Mouse (Mus musculus): ENCODE data around the gene Gnaq. TPM values are rescaled to one million over a fixed set of nuclear protein-coding genes. Genes with fewer than 3 reads are reported as not detected.

Gnaq gene
- polyA plus RNA-seq, 1 experiment from 2014 or later = 5.3 TPM

GRCm38 (mm10) chr19:16285051-16286028 lies 152.7 kb downstream of the Gnaq start:
- H3K4me1 ChIP-seq (ENCODE audit: insufficient read depth) = no peaks in the 10 kb centered on the region
- H3K27me3 ChIP-seq (ENCODE audit: insufficient read depth, low read length) = no peaks in the 10 kb centered on the region
- H3K27ac ChIP-seq (ENCODE audit: low read depth) = 0 out of 2 replicates have a peak overlapping the region, but pooled peaks have one; percentile 29
- TF ChIP-seq EP300 (IDR thresholded peaks at IDR 0.05; ENCODE audit: low read depth) (no peak), CTCF (IDR thresholded peaks at IDR 0.05; ENCODE audit: low read depth) (no peak)
- no peaks in the 10 kb centered on the region for H3K36me3 ChIP-seq (replicated peaks; ENCODE audit: insufficient read depth, low read length)
- ATAC-seq = no peak
- H3K4me2 ChIP-seq (ENCODE audit: low read depth, low read length) = no peak overlapping the region
- H3K9ac ChIP-seq (replicated peaks) = no peak overlapping the region
- no peaks in the 10 kb centered on the region for H3K9me3 ChIP-seq (ENCODE audit: low read length)
- DNase-seq = no peak
- WGBS (ENCODE audit: insufficient replicate concordance) = 71% methylated on average over 11 of the region's 11 CpGs
- no peak overlapping the region for H3K4me3 ChIP-seq (ENCODE audit: low read depth, low read length)

DNA sequence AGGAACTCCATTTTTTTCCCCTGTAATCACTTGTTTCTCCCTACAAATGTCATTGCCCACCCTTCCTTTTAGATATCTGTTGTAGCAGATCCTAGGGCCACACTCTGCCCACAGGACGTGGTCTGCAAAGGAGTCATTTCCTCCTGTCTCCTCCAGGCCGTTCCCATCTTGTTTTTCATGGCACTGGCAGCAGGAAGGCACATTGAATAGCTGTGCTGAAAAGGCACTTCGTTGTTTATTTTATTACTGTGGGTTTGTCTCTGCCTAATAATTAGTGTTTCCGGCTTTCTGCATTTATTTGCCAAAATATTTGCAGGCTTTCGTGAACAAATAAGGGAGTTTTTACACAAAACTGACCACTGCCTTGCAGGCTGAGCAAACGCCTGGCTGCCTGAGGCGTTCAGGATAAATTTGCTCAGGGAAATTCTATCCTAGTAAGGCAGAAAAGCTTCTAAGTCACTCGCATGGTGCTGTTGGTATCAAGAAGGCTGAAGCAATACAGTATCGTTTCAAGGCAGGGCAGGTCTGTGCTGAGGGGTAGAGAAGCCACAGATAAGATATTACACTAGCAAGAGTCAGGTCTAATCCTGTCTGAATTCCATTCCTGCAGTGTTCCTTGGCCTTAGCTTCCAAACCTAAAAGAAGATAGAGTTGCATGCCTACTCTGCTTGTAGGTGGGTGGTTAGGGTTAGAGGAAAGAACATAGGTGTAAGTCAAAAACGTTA lies 154.0 kb downstream of the Gnaq start:
- 34% methylated on average over 10 of the region's 10 CpGs for WGBS (ENCODE audit: insufficient replicate concordance)
- Histone ChIP-seq H3K4me3 (ENCODE audit: low read depth, low read length) (no peak overlapping the region), H3K4me1 (ENCODE audit: insufficient read depth) (no peaks in the 10 kb centered on the region), H3K36me3 (replicated peaks; ENCODE audit: insufficient read depth, low read length) (no peaks in the 10 kb centered on the region), H3K9ac (replicated peaks) (no peak overlapping the region), H3K9me3 (ENCODE audit: low read length) (no peaks in the 10 kb centered on the region), H3K27me3 (ENCODE audit: insufficient read depth, low read length) (no peaks in the 10 kb centered on the region), H3K4me2 (ENCODE audit: low read depth, low read length) (no peak overlapping the region), H3K27ac (ENCODE audit: low read depth) (peak overlapping the region; percentile 29; the same call in 1 of the 2 replicates)
- TF ChIP-seq EP300 (IDR thresholded peaks at IDR 0.05; ENCODE audit: low read depth) = no peak; the same call in 1 of the 2 replicates
- no peak for TF ChIP-seq CTCF (IDR thresholded peaks at IDR 0.05; ENCODE audit: low read depth)
- no peak for DNase-seq
- no peak; the same call in 1 of the 2 replicates for ATAC-seq

DNA sequence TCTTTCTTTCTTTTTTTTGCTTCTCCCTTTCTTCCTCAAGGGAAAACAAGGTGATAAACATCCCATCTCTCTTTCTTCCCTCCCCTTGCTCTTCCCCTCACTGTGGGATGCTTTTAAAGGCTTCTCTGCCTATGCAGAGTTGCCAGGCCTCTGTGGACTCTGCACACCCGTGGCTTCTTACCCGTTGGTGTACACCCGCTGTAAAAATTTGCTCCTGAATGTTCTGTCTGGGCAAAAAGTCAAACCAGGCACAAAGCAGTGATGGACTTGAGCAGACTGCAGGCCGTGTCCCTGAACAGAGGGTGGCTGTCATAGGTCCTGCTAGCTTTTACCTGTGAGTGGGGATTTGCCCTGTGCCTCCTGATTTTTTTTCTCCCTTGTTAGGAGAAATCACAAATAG lies 154.7 kb downstream of the Gnaq start:
- DNase-seq = no peak
- H3K27me3 ChIP-seq (ENCODE audit: insufficient read depth, low read length) = no peaks in the 10 kb centered on the region
- no peak for ATAC-seq
- 61% methylated on average over 4 of the region's 4 CpGs for WGBS (ENCODE audit: insufficient replicate concordance)
- H3K9me3 ChIP-seq (ENCODE audit: low read length) = no peaks in the 10 kb centered on the region
- H3K9ac ChIP-seq (replicated peaks) = no peak overlapping the region
- H3K4me2 ChIP-seq (ENCODE audit: low read depth, low read length) = no peak overlapping the region
- no peaks in the 10 kb centered on the region for H3K4me1 ChIP-seq (ENCODE audit: insufficient read depth)
- no peak overlapping the region for H3K4me3 ChIP-seq (ENCODE audit: low read depth, low read length)
- TF ChIP-seq EP300 (IDR thresholded peaks at IDR 0.05; ENCODE audit: low read depth) (no peak), CTCF (IDR thresholded peaks at IDR 0.05; ENCODE audit: low read depth) (no peak)
- no peak overlapping the region for H3K27ac ChIP-seq (ENCODE audit: low read depth)
- H3K36me3 ChIP-seq (replicated peaks; ENCODE audit: insufficient read depth, low read length) = no peaks in the 10 kb centered on the region

- no peaks in the 10 kb centered on the region for H3K27me3 ChIP-seq (ENCODE audit: insufficient read depth, low read length)
- no peak for ATAC-seq
- no peak overlapping the region for H3K4me2 ChIP-seq (ENCODE audit: low read depth, low read length)
- H3K27ac ChIP-seq (ENCODE audit: low read depth) = no peak overlapping the region
- no peaks in the 10 kb centered on the region for H3K36me3 ChIP-seq (replicated peaks; ENCODE audit: insufficient read depth, low read length)
- DNase-seq = no peak
- H3K9me3 ChIP-seq (ENCODE audit: low read length) = no peaks in the 10 kb centered on the region
- no peak overlapping the region for H3K4me3 ChIP-seq (ENCODE audit: low read depth, low read length)
- WGBS (ENCODE audit: insufficient replicate concordance) = 85% methylated on average over 7 of the region's 7 CpGs
- H3K4me1 ChIP-seq (ENCODE audit: insufficient read depth) = no peaks in the 10 kb centered on the region
- no peak overlapping the region for H3K9ac ChIP-seq (replicated peaks)
- TF ChIP-seq EP300 (IDR thresholded peaks at IDR 0.05; ENCODE audit: low read depth) = no peak
- TF ChIP-seq CTCF (IDR thresholded peaks at IDR 0.05; ENCODE audit: low read depth) = no peak
Measured at GRCm38 (mm10) chr19:16287971-16288370, 155.3 kb downstream of the Gnaq start.

DNA sequence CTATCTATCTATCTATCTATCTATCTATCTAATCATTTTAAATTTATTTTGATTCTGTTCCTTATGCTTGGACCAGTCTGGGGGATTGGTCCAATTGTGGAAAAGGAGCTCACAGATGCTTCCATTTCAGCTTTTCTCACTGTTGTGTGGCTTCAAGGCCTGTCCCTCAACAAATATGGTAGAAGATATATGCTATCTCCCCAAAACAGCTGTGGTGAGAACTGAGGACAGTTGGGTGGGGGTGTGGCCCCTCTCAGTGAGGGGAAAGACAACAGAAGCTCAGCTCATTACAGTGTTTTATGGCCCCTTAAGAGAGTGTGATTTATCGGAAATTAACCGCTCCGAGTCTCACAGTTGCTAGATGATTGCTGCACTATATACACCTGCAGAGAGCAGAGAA lies 158.5 kb downstream of the Gnaq start:
- H3K4me1 ChIP-seq (ENCODE audit: insufficient read depth) = no peaks in the 10 kb centered on the region
- no peaks in the 10 kb centered on the region for H3K36me3 ChIP-seq (replicated peaks; ENCODE audit: insufficient read depth, low read length)
- DNase-seq (no peak), ATAC-seq (no peak)
- no peak overlapping the region for H3K4me2 ChIP-seq (ENCODE audit: low read depth, low read length)
- TF ChIP-seq CTCF (IDR thresholded peaks at IDR 0.05; ENCODE audit: low read depth) = no peak
- TF ChIP-seq EP300 (IDR thresholded peaks at IDR 0.05; ENCODE audit: low read depth) = peak; percentile 58
- no peak overlapping the region for H3K9ac ChIP-seq (replicated peaks)
- H3K4me3 ChIP-seq (ENCODE audit: low read depth, low read length) = no peak overlapping the region
- WGBS (ENCODE audit: insufficient replicate concordance) = 75% methylated on average over 3 of the region's 3 CpGs
- H3K9me3 ChIP-seq (ENCODE audit: low read length) = no peaks in the 10 kb centered on the region
- no peak overlapping the region for H3K27ac ChIP-seq (ENCODE audit: low read depth)
- H3K27me3 ChIP-seq (ENCODE audit: insufficient read depth, low read length) = no peaks in the 10 kb centered on the region

- Histone ChIP-seq H3K36me3 (replicated peaks; ENCODE audit: insufficient read depth, low read length) (no peaks in the 10 kb centered on the region), H3K9ac (replicated peaks) (no peak overlapping the region), H3K4me2 (ENCODE audit: low read depth, low read length) (no peak overlapping the region), H3K27ac (ENCODE audit: low read depth) (no peak overlapping the region), H3K27me3 (ENCODE audit: insufficient read depth, low read length) (no peaks in the 10 kb centered on the region), H3K4me1 (ENCODE audit: insufficient read depth) (no peaks in the 10 kb centered on the region), H3K4me3 (ENCODE audit: low read depth, low read length) (no peak overlapping the region), H3K9me3 (ENCODE audit: low read length) (no peaks in the 10 kb centered on the region)
- TF ChIP-seq EP300 (IDR thresholded peaks at IDR 0.05; ENCODE audit: low read depth) = no peak
- TF ChIP-seq CTCF (IDR thresholded peaks at IDR 0.05; ENCODE audit: low read depth) = no peak
- 86% methylated on average over 2 of the region's 2 CpGs for WGBS (ENCODE audit: insufficient replicate concordance)
- DNase-seq (no peak), ATAC-seq (no peak)
Measured at GRCm38 (mm10) chr19:16292056-16292608, 159.5 kb downstream of the Gnaq start.
